Mouse (Mus musculus): ENCODE measurements around the gene Prkcsh. TPM values are rescaled to one million over a fixed set of nuclear protein-coding genes. Genes with fewer than 3 reads are reported as not detected.

Prkcsh gene
- polyA plus RNA-seq, 1 experiment, result 72.1 TPM

- no peak for DNase-seq (ENCODE audit: low read depth)
Measured at GRCm38 (mm10) chr9:22049315-22049714, 46.7 kb downstream of the Prkcsh start.

- no peak for DNase-seq (ENCODE audit: low read depth)
Measured at GRCm38 (mm10) chr9:22049721-22050270, 47.2 kb downstream of the Prkcsh start.

- DNase-seq (ENCODE audit: low read depth), result no peak
Measured at GRCm38 (mm10) chr9:22050351-22050889, 47.8 kb downstream of the Prkcsh start.

GRCm38 (mm10) chr9:22051161-22051957 is 48.8 kb downstream of the Prkcsh start:
- DNase-seq (ENCODE audit: low read depth), result no peak

DNA sequence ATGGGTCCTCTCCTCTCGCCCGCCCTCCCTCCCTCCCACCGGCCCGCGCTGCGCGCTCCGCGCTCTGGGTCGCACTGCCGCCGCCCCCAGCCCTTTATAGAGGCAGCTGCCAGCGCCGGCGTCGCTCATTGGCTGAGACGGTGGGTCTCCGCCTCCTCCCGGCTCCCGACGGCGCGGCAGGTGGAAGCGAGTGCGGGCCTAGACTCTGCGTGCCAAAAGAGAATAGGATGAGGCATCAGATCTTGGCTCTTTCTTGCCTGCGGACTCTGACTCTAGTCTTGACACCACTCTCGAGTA is 49.3 kb downstream of the Prkcsh start, which contains the start of gene Elavl3:
Elavl3 (minus strand) TSS at position 66 of the 297 bp plus-strand sequence.
- DNase-seq (ENCODE audit: low read depth), result no peak

GRCm38 (mm10) chr9:22053657-22054056 is 51.1 kb downstream of the Prkcsh start:
- no peak for DNase-seq (ENCODE audit: low read depth)

DNA sequence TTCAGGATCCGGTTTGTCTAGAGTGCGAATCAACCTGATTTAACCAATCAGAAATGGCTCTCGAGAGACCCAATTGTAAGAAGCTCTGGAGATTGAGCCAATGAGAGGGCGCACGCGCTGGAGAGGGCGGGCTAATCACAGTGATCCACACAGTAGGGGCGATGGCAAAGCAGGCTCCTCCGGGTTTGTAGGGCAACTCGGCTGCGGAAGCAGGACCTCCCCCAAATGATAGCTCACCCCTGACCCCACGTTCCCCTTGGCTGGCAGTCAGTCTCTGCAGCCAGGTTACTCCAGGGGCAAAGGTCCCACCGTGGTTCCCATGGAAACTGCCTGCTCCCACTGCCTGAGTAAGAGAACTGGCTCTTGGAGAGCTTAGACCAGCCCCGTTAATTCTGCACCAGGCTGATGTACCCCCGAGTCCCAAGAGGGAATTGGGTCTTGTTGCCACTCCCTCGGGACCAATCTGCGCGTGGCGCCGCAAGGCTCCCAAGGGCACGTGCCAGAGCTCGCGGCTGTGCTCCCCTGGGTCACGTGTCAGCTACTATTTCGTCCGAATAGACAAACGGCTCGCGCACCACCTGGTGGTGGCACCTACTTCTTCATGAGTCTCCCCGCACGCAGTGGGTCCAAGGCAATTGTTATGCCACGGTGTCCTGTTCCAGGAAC is 51.9 kb downstream of the Prkcsh start:
- no peak for DNase-seq (ENCODE audit: low read depth)

- DNase-seq (ENCODE audit: low read depth), result no peak
Measured at GRCm38 (mm10) chr9:22055713-22056112, 53.1 kb downstream of the Prkcsh start.

- no peak for DNase-seq (ENCODE audit: low read depth)
Measured at GRCm38 (mm10) chr9:22056303-22056910, 53.8 kb downstream of the Prkcsh start.

DNA sequence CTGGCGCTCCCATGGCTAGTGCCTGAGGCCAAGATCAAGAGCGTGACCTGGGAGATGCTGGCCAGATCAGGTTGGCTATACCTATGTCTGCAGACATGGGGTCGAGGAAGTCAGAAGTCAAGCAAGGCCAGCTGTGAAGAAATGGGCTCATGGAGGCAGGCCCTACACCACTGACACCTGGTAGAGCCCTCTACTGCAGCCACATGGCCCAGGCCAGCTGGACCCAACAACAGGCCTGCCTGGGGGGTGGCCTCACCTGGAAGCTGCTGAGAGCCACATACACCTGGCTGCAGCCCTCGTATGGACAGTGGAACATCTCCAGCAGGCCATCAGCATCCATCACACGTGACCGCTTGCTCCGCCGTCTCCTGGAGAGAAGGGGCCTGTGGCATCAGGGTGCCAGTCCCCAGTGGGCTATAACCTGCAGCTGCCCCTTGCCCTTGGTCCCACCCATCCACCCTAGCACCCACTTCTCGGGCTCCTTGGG is 54.5 kb downstream of the Prkcsh start:
- DNase-seq (ENCODE audit: low read depth), result no peak

GRCm38 (mm10) chr9:22058011-22058424 is 55.4 kb downstream of the Prkcsh start:
- DNase-seq (ENCODE audit: low read depth), result no peak

GRCm38 (mm10) chr9:22061339-22061738 is 58.7 kb downstream of the Prkcsh start:
- no peak for DNase-seq (ENCODE audit: low read depth)

Other genes starting within 250 kb of the Prkcsh start
- gene Spc24, start 242.5 kb upstream of the Prkcsh start, polyA plus RNA-seq (2012; rRNA removed), result 1.6 and 2.7 TPM in 2 replicates
- 29.5 and 33.5 TPM in 2 replicates for gene Kank2, start 204.1 kb upstream of the Prkcsh start, polyA plus RNA-seq (2012; rRNA removed)
- gene Angptl8, start 167.3 kb upstream of the Prkcsh start, polyA plus RNA-seq (2012; rRNA removed), result 7.7 and 46.6 TPM in 2 replicates
- gene Dock6, start 150.2 kb upstream of the Prkcsh start, polyA plus RNA-seq (2012; rRNA removed), result 76.2 and 76.8 TPM in 2 replicates
- gene Rab3d, start 84.6 kb upstream of the Prkcsh start, polyA plus RNA-seq (2012; rRNA removed), result 99.0 and 149 TPM in 2 replicates
- gene Ccdc159, start 75.3 kb upstream of the Prkcsh start, polyA plus RNA-seq (2012; rRNA removed), result 7.8 and 8.3 TPM in 2 replicates
- 174 and 269 TPM in 2 replicates for gene Tmem205, start 75.2 kb upstream of the Prkcsh start, polyA plus RNA-seq (2012; rRNA removed)
- gene Plppr2, start 65.8 kb upstream of the Prkcsh start, polyA plus RNA-seq (2012; rRNA removed), result 9.2 and 9.8 TPM in 2 replicates
- gene Swsap1, start 47.1 kb upstream of the Prkcsh start, polyA plus RNA-seq (2012; rRNA removed), result 6.9 and 10.4 TPM in 2 replicates
- 5.7 and 6.4 TPM in 2 replicates for gene Epor, start 39.3 kb upstream of the Prkcsh start, polyA plus RNA-seq (2012; rRNA removed)
- 30.4 and 37.1 TPM in 2 replicates for gene Rgl3, start 13.4 kb upstream of the Prkcsh start, polyA plus RNA-seq (2012; rRNA removed)
- 0.66 and 1.2 TPM in 2 replicates for gene Ccdc151, start 172 bp upstream of the Prkcsh start, polyA plus RNA-seq (2012; rRNA removed)
- 0.05 and 0.20 TPM in 2 replicates for gene Elavl3, start 49.2 kb downstream of the Prkcsh start, polyA plus RNA-seq (2012; rRNA removed)
- gene Gm49318, start 68.5 kb downstream of the Prkcsh start, polyA plus RNA-seq (2012; rRNA removed), result not detected in 2 replicates
- 12.7 and 15.7 TPM in 2 replicates for gene Zfp653, start 68.6 kb downstream of the Prkcsh start, polyA plus RNA-seq (2012; rRNA removed)
- gene Ecsit, start 82.6 kb downstream of the Prkcsh start, polyA plus RNA-seq (2012; rRNA removed), result 43.8 and 48.3 TPM in 2 replicates
- gene Cnn1, start 96.4 kb downstream of the Prkcsh start, polyA plus RNA-seq (2012; rRNA removed), result 145 and 181 TPM in 2 replicates
- gene Elof1, start 114.4 kb downstream of the Prkcsh start, polyA plus RNA-seq (2012; rRNA removed), result 145 and 171 TPM in 2 replicates
- 256 and 495 TPM in 2 replicates for gene Acp5, start 132.9 kb downstream of the Prkcsh start, polyA plus RNA-seq (2012; rRNA removed)
- gene Pigyl, start 154.0 kb downstream of the Prkcsh start, polyA plus RNA-seq (2012; rRNA removed), result 96.3 and 128 TPM in 2 replicates
- 0.93 and 1.0 TPM in 2 replicates for gene Zfp872, start 185.3 kb downstream of the Prkcsh start, polyA plus RNA-seq (2012; rRNA removed)
- 21.1 TPM in 2 replicates for gene Zfp809, start 222.9 kb downstream of the Prkcsh start, polyA plus RNA-seq (2012; rRNA removed)